Mouse (Mus musculus) bone marrow macrophage, adult 2 months (primary cell): ENCODE measurements around the gene Umad1. TPM values are rescaled to one million over a fixed set of nuclear protein-coding genes. Genes with fewer than 3 reads are reported as not detected.

Experiments used
- H3K27ac ChIP-seq: 2 replicates; pipeline ENCODE4 v1.5.1; 2012; ENCODE audit warnings: low read depth, low read length; ENCODE audit not compliant: insufficient read depth
- H3K4me1 ChIP-seq: 2 replicates; pipeline ENCODE4 v1.6.1; 2012; ENCODE audit warnings: low read length; ENCODE audit not compliant: control insufficient read depth, insufficient read depth
- H3K4me3 ChIP-seq: 2 replicates; pipeline ENCODE4 v1.5.1; 2012; ENCODE audit warnings: mild to moderate bottlenecking, low read length, moderate library complexity; ENCODE audit not compliant: insufficient read depth
- CTCF ChIP-seq: IDR thresholded peaks from 2 replicates; pipeline ENCODE4 v1.5.1; 2012; ENCODE audit warnings: low read depth, mild to moderate bottlenecking, low read length, moderate library complexity
- POLR2A ChIP-seq: IDR thresholded peaks from 2 replicates; pipeline ENCODE4 v1.6.1; 2012; ENCODE audit warnings: mild to moderate bottlenecking, low read depth, low read length, borderline replicate concordance
- polyA plus RNA-seq: library from polyadenylated mRNA; stranded (reverse); fragments of >200 nt; gene quantifications from 2 replicates; pipeline ENCODE4 v1.2.4, GENCODE M21; 2012; ENCODE audit not compliant: missing spikeins, insufficient read depth, insufficient read length

Gene Umad1
- polyA plus RNA-seq, 1 experiment, result 16.0 TPM

GRCm38 (mm10) chr6:8348344-8348743 lies 89.3 kb downstream of the Umad1 start:
- TF ChIP-seq CTCF (no peak), POLR2A (no peak)
- H3K27ac ChIP-seq, result no peak overlapping the region
- peaks cover 10% of the 10 kb centered on the region for H3K4me1 ChIP-seq
- no peak overlapping the region for H3K4me3 ChIP-seq

- TF ChIP-seq POLR2A (no peak), CTCF (no peak)
- Histone ChIP-seq H3K27ac (no peak overlapping the region), H3K4me1 (peaks cover 10% of the 10 kb centered on the region), H3K4me3 (no peak overlapping the region)
Measured at GRCm38 (mm10) chr6:8349060-8349670, 90.1 kb downstream of the Umad1 start.

- TF ChIP-seq POLR2A (no peak), CTCF (no peak)
- Histone ChIP-seq H3K4me3 (no peak overlapping the region), H3K4me1 (peaks cover 8% of the 10 kb centered on the region; the same call in 1 of the 2 replicates), H3K27ac (no peak overlapping the region)
Measured at GRCm38 (mm10) chr6:8351507-8351906, 92.4 kb downstream of the Umad1 start.

- Histone ChIP-seq H3K4me1 (0 out of 2 replicates have a peak, but pooled peaks cover 3% of the 10 kb centered on the region), H3K4me3 (no peak overlapping the region), H3K27ac (no peak overlapping the region)
- TF ChIP-seq CTCF, result no peak
- no peak for TF ChIP-seq POLR2A
Measured at GRCm38 (mm10) chr6:8352533-8353168, 93.6 kb downstream of the Umad1 start.

GRCm38 (mm10) chr6:8353461-8353860 lies 94.4 kb downstream of the Umad1 start:
- H3K4me1 ChIP-seq, result 0 out of 2 replicates have a peak, but pooled peaks cover 3% of the 10 kb centered on the region
- no peak overlapping the region for H3K4me3 ChIP-seq
- H3K27ac ChIP-seq, result no peak overlapping the region
- no peak for TF ChIP-seq POLR2A
- TF ChIP-seq CTCF, result no peak

GRCm38 (mm10) chr6:8354846-8355245 lies 95.8 kb downstream of the Umad1 start:
- no peak overlapping the region for H3K4me3 ChIP-seq
- H3K27ac ChIP-seq, result no peak overlapping the region
- H3K4me1 ChIP-seq, result 0 out of 2 replicates have a peak, but pooled peaks cover 3% of the 10 kb centered on the region
- no peak for TF ChIP-seq CTCF
- TF ChIP-seq POLR2A, result no peak

GRCm38 (mm10) chr6:8358232-8358631 lies 99.1 kb downstream of the Umad1 start:
- H3K4me3 ChIP-seq, result no peak overlapping the region
- 0 out of 2 replicates have a peak, but pooled peaks cover 3% of the 10 kb centered on the region for H3K4me1 ChIP-seq
- TF ChIP-seq POLR2A (no peak), CTCF (no peak)
- no peak overlapping the region for H3K27ac ChIP-seq

- Histone ChIP-seq H3K4me1 (0 out of 2 replicates have a peak, but pooled peaks cover 3% of the 10 kb centered on the region), H3K4me3 (no peak overlapping the region), H3K27ac (no peak overlapping the region)
- TF ChIP-seq POLR2A (no peak), CTCF (no peak)
Measured at GRCm38 (mm10) chr6:8358782-8359181, 99.7 kb downstream of the Umad1 start.

- Histone ChIP-seq H3K4me1 (no peaks in the 10 kb centered on the region), H3K27ac (no peak overlapping the region), H3K4me3 (no peak overlapping the region)
- no peak for TF ChIP-seq CTCF
- TF ChIP-seq POLR2A, result no peak
Measured at GRCm38 (mm10) chr6:8360805-8361204, 101.7 kb downstream of the Umad1 start.

- H3K27ac ChIP-seq, result no peak overlapping the region
- TF ChIP-seq CTCF, result no peak
- no peaks in the 10 kb centered on the region for H3K4me1 ChIP-seq
- H3K4me3 ChIP-seq, result no peak overlapping the region
Measured at GRCm38 (mm10) chr6:8364033-8364756, 105.1 kb downstream of the Umad1 start.
